Mouse (Mus musculus) induced T-regulatory cell, adult 2 months (primary cell): Measurements from ENCODE around the gene Zfp982.
"Not testable (repeated sequence)": the region's sequence is repeated elsewhere in the genome, so short reads cannot be mapped to it uniquely, and the experiment has no call there.

ENCODE experiments used
- DNase-seq: peaks from one replicate; pipeline ENCODE4 v3.0.0-alpha.2; 2012; ENCODE audit warnings: low read depth

The Zfp982 gene

GRCm38 (mm10) chr4:147559096-147559495 is 66.9 kb downstream of the Zfp982 start:
- not testable (repeated sequence) for DNase-seq
